Mouse (Mus musculus) forebrain, embryonic 13.5 days (tissue): ENCODE measurements around the gene Csf3. TPM values are rescaled to one million over a fixed set of nuclear protein-coding genes. Genes with fewer than 3 reads are reported as not detected.
"Not testable (repeated sequence)": the region's sequence is repeated elsewhere in the genome, so short reads cannot be mapped to it uniquely, and the experiment has no call there.

ENCODE experiments used
- ATAC-seq: fragments of 200-750 bp; cut with Nextera tagmentation; 2 replicates; pipeline ENCODE4 v1.8.0; 2017
- H3K27ac ChIP-seq: fragments of 300-500 bp; sonication (generic); 2 replicates; pipeline ENCODE4 v1.5.1; 2015; ENCODE audit warnings: inconsistent platforms, mild to moderate bottlenecking, moderate library complexity
- H3K27me3 ChIP-seq: fragments of 300-500 bp; sonication (generic); 2 replicates; pipeline ENCODE4 v1.6.1; 2015; ENCODE audit warnings: mild to moderate bottlenecking, inconsistent platforms
- H3K36me3 ChIP-seq: fragments of 300-500 bp; sonication (generic); 2 replicates; pipeline ENCODE4 v1.6.1; 2015; ENCODE audit warnings: mild to moderate bottlenecking, inconsistent platforms; ENCODE audit not compliant: poor library complexity, severe bottlenecking
- H3K4me1 ChIP-seq: fragments of 300-500 bp; sonication (generic); 2 replicates; pipeline ENCODE4 v1.6.1; 2015; ENCODE audit warnings: inconsistent platforms
- H3K4me2 ChIP-seq: fragments of 300-500 bp; sonication (generic); 2 replicates; pipeline ENCODE4 v1.6.1; 2015; ENCODE audit warnings: inconsistent platforms, mild to moderate bottlenecking, moderate library complexity
- H3K4me3 ChIP-seq: fragments of 300-500 bp; sonication (generic); 2 replicates; pipeline ENCODE4 v1.5.1; 2015; ENCODE audit warnings: mild to moderate bottlenecking, inconsistent platforms
- H3K9ac ChIP-seq: fragments of 300-500 bp; sonication (generic); 2 replicates; pipeline ENCODE4 v1.6.1; 2015; ENCODE audit warnings: mild to moderate bottlenecking, inconsistent platforms
- H3K9me3 ChIP-seq: fragments of 300-500 bp; sonication (generic); replicated peaks from 2 replicates; pipeline ENCODE4 v1.6.1; 2016; ENCODE audit warnings: inconsistent platforms
- WGBS: fragments of 180-500 bp; shearing (Covaris S2); methylation state at CpG from one replicate; pipeline ENCODE4 v1.1.7; 2015; 5-methylcytosine and 5-hydroxymethylcytosine counted together
- polyA plus RNA-seq: library from polyadenylated mRNA; unstranded; fragments of >200 nt; fragmentation: Nextera tagmentation; extraction: Ambion mirVana; gene quantifications from 2 replicates; pipeline ENCODE4 v1.2.1, GENCODE M21; 2015

Csf3 gene
- polyA plus RNA-seq, 1 experiment from 2014 or later, result 0.12 TPM

DNA sequence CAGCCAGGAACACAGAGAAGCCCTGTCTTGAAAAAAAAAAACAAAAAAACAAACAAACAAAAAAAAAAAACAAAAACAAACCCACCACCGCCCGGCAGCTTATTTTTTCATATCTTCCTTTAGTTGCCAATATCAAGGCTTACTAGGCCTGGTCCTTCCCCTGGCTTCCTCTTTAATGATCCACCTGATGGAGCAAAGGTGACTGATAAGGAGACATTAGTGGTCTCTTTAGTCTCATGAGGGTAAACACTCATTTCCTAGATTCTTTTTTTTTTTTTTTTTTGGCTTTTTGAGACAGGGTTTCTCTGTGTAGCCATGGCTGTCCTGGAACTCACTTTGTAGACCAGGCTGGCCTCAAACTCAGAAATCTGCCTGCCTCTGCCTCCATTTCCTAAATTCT, 36.2 kb downstream of the Csf3 start:
- not testable (repeated sequence) for H3K27ac ChIP-seq, H3K4me3 ChIP-seq, H3K9ac ChIP-seq, H3K9me3 ChIP-seq, ATAC-seq, H3K4me2 ChIP-seq, H3K27me3 ChIP-seq, H3K36me3 ChIP-seq
- peaks cover 36% of the 10 kb centered on the region for H3K4me1 ChIP-seq
- WGBS, result 100% methylated on average over 2 of the region's 2 CpGs

DNA sequence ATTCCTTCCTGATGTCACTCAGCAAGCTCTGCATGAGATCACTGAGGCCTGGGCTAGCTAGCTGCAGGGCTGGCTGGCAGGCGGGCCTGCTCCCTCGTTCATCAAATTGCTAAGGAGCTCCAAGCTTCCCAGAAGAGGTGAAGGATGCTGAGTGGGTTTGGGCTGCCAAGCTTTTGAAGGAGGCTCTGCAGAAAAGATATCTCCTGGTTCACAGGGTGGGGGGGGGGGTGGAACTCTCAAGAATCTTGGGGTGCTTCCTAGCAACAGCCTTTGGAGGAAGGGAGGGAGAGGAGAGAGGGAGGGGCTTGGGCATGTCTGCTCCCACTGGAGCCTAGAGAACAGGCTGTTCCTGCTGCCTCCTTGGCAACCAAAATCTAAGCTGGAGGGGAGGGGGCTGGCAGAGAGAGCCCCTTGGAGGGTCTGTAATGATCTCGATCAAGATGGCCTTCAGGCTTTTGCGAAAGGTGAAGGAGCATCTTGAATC, 37.4 kb downstream of the Csf3 start:
- H3K4me3 ChIP-seq, result no peak overlapping the region
- peak overlapping the region; percentile 17 for H3K4me2 ChIP-seq
- H3K36me3 ChIP-seq, result no peaks in the 10 kb centered on the region
- peak overlapping the region; percentile 17; the same call in 1 of the 2 replicates for H3K9ac ChIP-seq
- peak overlapping the region; percentile 82 for H3K27ac ChIP-seq
- WGBS, result 26% methylated on average over 4 of the region's 4 CpGs
- peak; percentile 31; the same call in 1 of the 2 replicates for ATAC-seq
- peaks cover 47% of the 10 kb centered on the region for H3K4me1 ChIP-seq
- H3K9me3 ChIP-seq, result peaks cover 5% of the 10 kb centered on the region; the same call in 1 of the 2 replicates
- H3K27me3 ChIP-seq, result no peaks in the 10 kb centered on the region

DNA sequence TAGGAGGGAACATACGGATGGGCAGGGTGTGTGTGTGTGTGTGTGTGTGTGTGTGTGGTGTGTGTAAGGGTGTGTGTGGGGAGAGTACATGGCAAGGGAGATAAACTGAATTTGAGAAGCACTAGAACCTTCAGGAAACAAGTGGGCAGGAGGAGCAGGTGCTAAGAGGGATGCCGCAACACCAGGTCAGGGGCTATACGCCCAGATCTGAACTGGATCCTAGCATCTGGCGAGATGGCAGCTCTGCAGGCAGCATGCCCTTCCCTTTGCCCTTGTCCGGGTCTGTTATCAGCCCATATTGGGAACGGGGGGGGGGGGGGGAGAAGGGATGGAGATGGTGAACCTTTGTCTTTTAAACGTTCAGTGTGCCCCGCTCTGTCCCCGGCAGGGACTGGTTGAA, 37.9 kb downstream of the Csf3 start:
- Histone ChIP-seq H3K27ac (peak overlapping the region; percentile 82), H3K4me3 (no peak overlapping the region), H3K36me3 (no peaks in the 10 kb centered on the region), H3K4me1 (peaks cover 51% of the 10 kb centered on the region), H3K9me3 (peaks cover 5% of the 10 kb centered on the region; the same call in 1 of the 2 replicates), H3K27me3 (no peaks in the 10 kb centered on the region), H3K4me2 (peak overlapping the region; percentile 17), H3K9ac (peak overlapping the region; percentile 17; the same call in 1 of the 2 replicates)
- 66% methylated on average over 9 of the region's 9 CpGs for WGBS
- no peak for ATAC-seq

DNA sequence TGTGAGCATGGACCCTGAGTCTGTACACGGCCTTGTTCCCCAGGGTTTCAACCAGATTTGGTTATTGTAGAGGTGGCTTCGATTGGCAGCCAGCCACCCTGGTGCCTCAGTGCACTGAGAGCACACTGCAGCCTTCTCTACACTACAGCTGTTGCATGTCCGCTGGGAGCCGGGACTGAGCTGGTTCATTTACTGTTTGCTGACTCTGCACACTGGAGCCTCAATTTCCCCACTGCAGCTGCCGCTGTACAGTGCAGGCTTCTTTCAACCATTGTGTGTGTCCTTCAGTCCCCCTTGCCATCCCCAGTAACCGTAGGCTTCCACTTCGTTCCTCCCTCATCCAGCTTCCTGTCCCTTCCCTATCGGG, 38.9 kb downstream of the Csf3 start:
- H3K4me2 ChIP-seq, result peak overlapping the region; percentile 88
- H3K36me3 ChIP-seq, result no peaks in the 10 kb centered on the region
- peak overlapping the region; percentile 72 for H3K4me3 ChIP-seq
- peak overlapping the region; percentile 98 for H3K27ac ChIP-seq
- WGBS, result 3% methylated on average over 8 of the region's 8 CpGs
- peak overlapping the region; percentile 94 for H3K9ac ChIP-seq
- no peak for ATAC-seq
- peaks cover 62% of the 10 kb centered on the region for H3K4me1 ChIP-seq
- H3K9me3 ChIP-seq, result no peaks in the 10 kb centered on the region
- H3K27me3 ChIP-seq, result no peaks in the 10 kb centered on the region

DNA sequence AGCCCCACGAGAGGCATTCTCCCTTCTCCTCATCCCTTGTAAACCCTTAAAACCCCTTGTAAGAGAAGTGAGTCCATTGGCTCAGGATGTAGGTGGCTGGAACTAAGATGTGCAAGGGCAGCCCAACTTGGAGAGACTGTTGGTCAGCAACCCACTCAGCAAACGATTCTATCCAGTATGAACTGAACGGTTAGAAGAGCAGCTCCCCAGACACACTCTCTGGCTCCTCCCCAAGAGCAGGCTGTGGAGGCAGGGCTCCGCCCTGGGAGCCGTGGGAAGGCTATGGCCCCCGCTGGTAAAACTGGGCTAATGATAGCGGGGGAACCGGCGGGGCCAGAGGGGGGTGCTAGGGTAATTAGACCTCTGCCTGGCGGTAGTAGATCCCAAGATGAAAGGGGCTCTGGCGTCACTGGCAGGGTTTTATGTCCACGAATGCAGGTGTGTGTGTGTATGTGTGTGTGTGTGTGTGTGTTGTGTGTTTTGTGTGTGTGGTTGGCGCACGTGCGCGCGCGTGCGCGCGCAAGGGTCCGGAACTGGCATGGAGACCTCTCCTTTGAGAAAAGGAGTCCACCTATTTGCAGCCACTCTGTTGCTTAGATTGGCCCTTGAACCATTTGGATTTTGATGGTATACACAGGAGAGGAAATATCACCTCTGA, 39.5 kb downstream of the Csf3 start, which contains the start of gene Thra:
TSS of gene Thra (plus strand) at position 246 of the 658 bp plus-strand sequence.
- Histone ChIP-seq H3K9ac (peak within 1 kb of the TSS; percentile 94), H3K4me3 (peak within 1 kb of the TSS; percentile 72), H3K36me3 (no peaks in the 10 kb centered on the region), H3K27me3 (no peaks in the 10 kb centered on the region), H3K27ac (peak within 1 kb of the TSS; percentile 98), H3K9me3 (no peaks in the 10 kb centered on the region), H3K4me1 (peaks cover 67% of the 10 kb centered on the region), H3K4me2 (peak within 1 kb of the TSS; percentile 88)
- under 1% methylated on average over 22 of the region's 22 CpGs for WGBS
- peak; percentile 50 for ATAC-seq

DNA sequence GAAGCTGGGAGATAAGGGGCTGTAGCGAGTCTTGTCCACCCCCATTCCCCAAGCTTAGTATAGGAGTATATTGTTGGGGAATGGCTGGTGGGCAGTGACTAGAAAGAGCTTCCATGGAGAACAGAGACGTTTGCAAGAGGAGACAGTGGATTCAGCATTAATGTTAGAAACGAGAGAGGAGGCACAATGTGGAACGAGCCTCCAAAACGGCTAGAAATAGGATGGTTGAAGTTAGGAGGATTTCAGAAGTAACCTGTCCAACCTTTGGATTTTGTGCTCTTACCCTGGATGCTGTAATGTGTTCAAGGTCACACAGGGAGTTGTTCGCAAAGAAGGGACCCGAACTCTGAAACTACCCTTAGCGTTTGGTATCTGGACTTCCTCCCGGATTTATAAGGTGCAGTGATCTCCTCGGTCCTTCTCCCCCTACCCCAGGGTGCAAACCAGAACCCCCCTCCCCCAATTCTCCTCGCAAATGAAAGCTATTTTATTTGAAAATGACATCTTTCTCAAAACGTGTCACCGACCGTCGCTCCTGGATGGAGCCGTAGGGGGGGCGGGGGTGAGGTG, 40.1 kb downstream of the Csf3 start:
- Histone ChIP-seq H3K27ac (peak overlapping the region; percentile 98), H3K9me3 (no peaks in the 10 kb centered on the region), H3K4me1 (peaks cover 73% of the 10 kb centered on the region), H3K27me3 (no peaks in the 10 kb centered on the region), H3K4me3 (peak overlapping the region; percentile 72), H3K9ac (peak overlapping the region; percentile 94), H3K4me2 (peak overlapping the region; percentile 88), H3K36me3 (no peaks in the 10 kb centered on the region)
- under 1% methylated on average over 17 of the region's 17 CpGs for WGBS
- ATAC-seq, result no peak

DNA sequence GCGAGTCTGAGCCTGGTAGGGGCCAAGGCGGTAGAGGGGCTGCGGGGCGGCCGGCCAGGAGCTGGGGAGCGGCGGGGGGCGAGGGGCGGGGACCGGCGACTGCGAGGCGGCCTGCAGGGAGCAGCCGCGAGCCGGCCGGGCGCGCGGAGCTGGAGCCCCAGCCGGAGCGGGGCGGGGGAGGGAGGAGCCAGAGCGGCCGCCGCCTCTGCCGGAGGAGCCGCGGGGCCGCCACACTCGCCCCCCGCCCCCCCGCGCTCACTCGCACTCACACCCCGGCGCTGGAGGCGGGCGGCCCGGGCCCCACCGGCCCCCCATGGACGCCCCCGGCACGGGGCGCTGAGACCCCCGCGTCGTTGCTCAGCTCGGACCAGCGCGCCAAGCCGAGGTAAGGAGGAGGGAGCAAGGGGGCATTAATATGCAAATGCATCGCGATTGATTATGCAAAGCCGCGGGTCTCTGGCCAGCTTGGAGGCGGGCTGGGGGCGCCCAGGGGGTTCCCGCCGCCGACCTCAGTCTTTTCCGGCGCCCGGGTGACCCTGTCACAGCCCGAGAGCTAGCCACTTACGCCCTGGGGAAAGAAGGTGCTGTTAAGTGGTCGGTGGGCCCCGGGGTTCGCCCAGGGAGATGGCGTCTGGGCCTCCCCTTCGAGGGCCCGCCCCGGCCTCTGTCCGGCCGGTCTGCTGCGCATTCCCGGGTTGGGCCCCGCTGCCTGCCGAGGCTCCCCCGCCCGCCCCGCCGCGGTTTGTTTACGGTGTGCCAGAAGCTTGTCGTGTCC, 40.7 kb downstream of the Csf3 start:
- Histone ChIP-seq H3K9me3 (no peaks in the 10 kb centered on the region), H3K27me3 (no peaks in the 10 kb centered on the region), H3K9ac (peak overlapping the region; percentile 94), H3K36me3 (no peaks in the 10 kb centered on the region), H3K4me1 (peaks cover 80% of the 10 kb centered on the region), H3K4me3 (peak overlapping the region; percentile 72), H3K4me2 (peak overlapping the region; percentile 88), H3K27ac (peak overlapping the region; percentile 98)
- ATAC-seq, result peak; percentile 69
- under 1% methylated on average over 60 of the region's 86 CpGs for WGBS

DNA sequence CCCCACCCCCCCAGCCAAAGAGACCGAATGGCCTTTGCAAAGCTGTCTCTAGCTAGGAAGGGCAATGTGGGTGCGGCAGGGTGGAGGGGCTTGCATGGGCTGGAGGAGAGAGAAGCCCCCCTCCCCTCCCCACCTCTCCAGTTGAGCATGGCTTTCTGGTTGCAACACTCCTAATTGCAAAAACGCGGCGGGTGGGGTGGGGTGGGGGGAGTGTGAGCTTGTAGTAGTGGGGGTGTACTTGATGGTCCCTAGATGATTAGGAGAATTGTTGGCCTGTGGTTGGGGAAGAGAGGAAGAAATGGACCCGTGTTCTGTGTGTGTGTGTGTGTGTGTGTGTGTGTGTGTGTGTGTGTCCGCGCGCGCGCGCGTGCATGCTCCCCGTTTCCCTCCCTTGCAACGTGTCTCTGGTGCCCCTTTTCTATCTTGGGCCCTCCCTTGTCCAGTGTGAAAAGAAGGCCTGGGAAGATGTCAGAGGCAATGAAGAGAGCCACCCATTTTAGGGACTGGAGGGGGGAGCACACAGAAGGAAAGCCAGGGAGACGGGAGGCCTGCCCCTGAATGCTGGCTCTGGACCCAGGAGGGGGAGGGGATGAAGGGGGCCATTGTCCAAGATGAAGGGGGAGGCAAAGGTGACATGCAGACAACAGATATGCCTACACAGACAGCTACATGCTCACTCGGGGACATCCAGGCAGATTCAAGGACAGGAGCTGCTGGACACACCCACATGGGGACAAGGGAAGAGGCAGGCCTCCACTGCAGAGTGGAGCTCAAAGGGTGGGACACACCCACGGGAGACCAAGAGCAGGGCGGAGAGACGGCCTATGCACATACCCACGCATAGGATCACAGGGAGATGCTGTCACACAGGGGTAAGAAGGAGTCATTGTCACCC, 41.6 kb downstream of the Csf3 start:
- Histone ChIP-seq H3K4me1 (peaks cover 86% of the 10 kb centered on the region), H3K36me3 (no peaks in the 10 kb centered on the region), H3K9ac (peak overlapping the region; percentile 94), H3K4me3 (peak overlapping the region; percentile 72), H3K4me2 (peak overlapping the region; percentile 88), H3K27ac (peak overlapping the region; percentile 98), H3K27me3 (no peaks in the 10 kb centered on the region), H3K9me3 (no peaks in the 10 kb centered on the region)
- peak; percentile 13; the same call in 1 of the 2 replicates for ATAC-seq
- 1% methylated on average over 20 of the region's 21 CpGs for WGBS

DNA sequence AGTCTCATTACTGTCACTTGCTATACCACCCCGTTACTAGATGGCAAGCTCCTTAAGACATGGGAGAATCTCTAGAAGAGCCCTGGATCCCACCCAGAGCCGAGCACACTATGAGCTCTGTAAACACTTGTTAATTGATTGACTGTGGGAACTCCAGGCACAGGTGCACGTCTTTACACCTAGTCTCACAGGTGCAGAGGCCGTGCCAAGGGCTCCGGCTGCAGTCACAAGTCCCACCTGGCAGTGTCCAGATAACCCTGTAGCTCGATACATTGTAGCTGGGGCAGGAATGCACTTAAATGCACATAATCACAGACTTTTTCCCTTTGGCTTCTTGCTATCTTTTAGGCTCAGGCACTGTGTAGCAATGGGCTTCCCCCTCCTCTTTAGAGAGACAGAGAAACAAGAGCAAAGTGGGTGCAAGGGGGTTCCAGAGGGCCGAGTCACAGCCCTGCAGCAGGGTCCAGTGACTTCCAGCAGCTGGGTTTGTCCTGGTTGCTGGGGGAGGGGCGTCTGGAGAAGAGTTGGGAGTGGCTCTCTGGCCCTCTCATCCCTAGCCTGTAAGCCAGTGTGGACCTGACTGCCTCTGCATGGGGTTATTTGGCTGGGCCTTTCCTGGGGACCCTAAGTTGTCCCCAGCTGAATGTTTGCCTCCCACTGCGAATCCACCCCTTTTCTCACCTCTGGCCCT, 42.7 kb downstream of the Csf3 start:
- WGBS, result 3% methylated on average over 9 of the region's 9 CpGs
- no peak for ATAC-seq
- Histone ChIP-seq H3K4me1 (peaks cover 88% of the 10 kb centered on the region), H3K9ac (peak overlapping the region; percentile 94), H3K27me3 (no peaks in the 10 kb centered on the region), H3K27ac (peak overlapping the region; percentile 98), H3K9me3 (no peaks in the 10 kb centered on the region), H3K4me3 (peak overlapping the region; percentile 72), H3K36me3 (no peaks in the 10 kb centered on the region), H3K4me2 (peak overlapping the region; percentile 88)

DNA sequence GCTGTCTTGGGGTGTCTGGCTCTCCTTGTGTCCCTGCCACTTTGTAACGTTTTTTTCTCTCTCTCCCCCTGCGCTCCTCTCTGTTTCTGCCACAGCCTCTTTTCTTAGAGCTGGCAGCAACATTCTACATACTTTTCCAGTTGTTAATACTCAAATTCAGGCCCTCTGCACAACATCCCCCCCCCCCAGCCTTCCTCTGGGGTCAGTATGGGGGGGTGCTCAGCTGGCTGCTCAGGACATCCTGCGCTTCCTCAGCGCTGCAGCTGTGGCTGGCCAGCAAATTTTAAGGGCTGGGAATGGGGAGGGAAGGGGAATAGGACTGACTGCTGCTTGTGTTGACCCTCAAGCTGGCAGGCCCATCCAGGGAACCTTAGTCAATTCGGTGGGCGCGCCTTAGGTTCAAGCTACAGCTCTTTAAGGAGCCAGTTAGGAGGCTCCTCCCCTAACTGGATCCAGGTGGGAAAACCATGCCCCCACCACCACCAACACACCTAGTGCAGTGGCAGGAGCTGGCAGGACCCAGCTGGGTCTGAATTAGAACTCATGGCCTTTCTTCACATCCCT, 43.5 kb downstream of the Csf3 start:
- WGBS, result 45% methylated on average over 7 of the region's 7 CpGs
- H3K9ac ChIP-seq, result peak overlapping the region; percentile 94
- no peaks in the 10 kb centered on the region for H3K36me3 ChIP-seq
- no peaks in the 10 kb centered on the region for H3K27me3 ChIP-seq
- peak overlapping the region; percentile 98 for H3K27ac ChIP-seq
- no peaks in the 10 kb centered on the region for H3K9me3 ChIP-seq
- peak overlapping the region; percentile 72 for H3K4me3 ChIP-seq
- ATAC-seq, result no peak
- H3K4me1 ChIP-seq, result peaks cover 88% of the 10 kb centered on the region
- peak overlapping the region; percentile 88 for H3K4me2 ChIP-seq
